ENCODE assay signal across 8 mouse cellular contexts in the genomic region with DNA sequence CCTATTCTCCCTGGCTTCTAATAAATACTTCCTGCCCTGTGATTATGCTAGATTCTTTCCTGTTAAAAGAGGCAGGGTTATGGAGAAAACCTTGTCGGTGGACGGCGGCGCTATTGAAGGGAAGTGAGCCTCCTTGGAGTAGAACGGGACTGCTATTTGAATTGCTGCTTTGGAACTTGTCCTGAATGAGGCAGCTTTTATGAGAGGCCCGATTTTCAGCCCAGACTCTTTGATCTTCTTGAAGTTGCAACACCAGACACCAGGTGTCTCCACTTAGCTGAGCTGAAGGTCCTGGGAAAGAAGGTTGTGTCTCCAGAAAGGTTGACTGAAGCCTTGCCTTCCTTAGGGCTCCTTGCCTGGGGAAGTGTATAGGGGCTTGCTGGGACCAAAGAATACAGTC.
DNase-seq lines count a peak whose midpoint lies in the region; ATAC-seq and TF ChIP-seq lines count a peak whose summit lies in the region.

No protein-coding gene starts in this region.

- no peak for DNase-seq in liver, postnatal 0 days
- no peak for DNase-seq in liver, embryonic 11.5 days (ENCODE audit: low spot score)
- DNase-seq in Muller cell, postnatal 12 days (ENCODE audit: inconsistent ontology term) = peak; percentile 17
- DNase-seq in embryonic facial prominence, embryonic 10.5 days (ENCODE audit: low spot score) = peak; percentile 38
- DNase-seq in kidney, postnatal 4 days = peak; percentile 41 to 59
- DNase-seq in neural tube, embryonic 10.5 days (ENCODE audit: extremely low spot score, low spot score) = no peak
- DNase-seq in layer of hippocampus, adult 9-10 months (ENCODE audit: low spot score) = no peak
- no peak for DNase-seq in yolk sac, embryonic 10.5 days (ENCODE audit: low spot score)

- no peaks in the 10 kb centered on the region for H3K36me3 ChIP-seq in liver, postnatal 0 days (replicated peaks; ENCODE audit: insufficient read depth, low read length)
- no peaks in the 10 kb centered on the region for H3K36me3 ChIP-seq in liver, embryonic 11.5 days (ENCODE audit: control insufficient read depth, insufficient read depth, low read length)
- no peaks in the 10 kb centered on the region for H3K36me3 ChIP-seq in embryonic facial prominence, embryonic 10.5 days (replicated peaks)

- ATAC-seq in liver, postnatal 0 days = no peak
- no peak for ATAC-seq in liver, embryonic 11.5 days (replicated peaks; ENCODE audit: low FRiP score)

- WGBS in liver, postnatal 0 days (ENCODE audit: insufficient replicate concordance) = 64% methylated on average over 6 of the region's 6 CpGs
- WGBS in liver, embryonic 11.5 days = 84% methylated on average over 6 of the region's 6 CpGs
- WGBS in embryonic facial prominence, embryonic 10.5 days = 71% methylated on average over 6 of the region's 6 CpGs

- H3K4me1 ChIP-seq in liver, postnatal 0 days (ENCODE audit: insufficient read depth) = no peaks in the 10 kb centered on the region
- no peaks in the 10 kb centered on the region; the same call in none of the 2 replicates for H3K4me1 ChIP-seq in liver, embryonic 11.5 days (replicated peaks; ENCODE audit: control insufficient read depth, insufficient read depth, low read length)
- peaks cover 48% of the 10 kb centered on the region for H3K4me1 ChIP-seq in embryonic facial prominence, embryonic 10.5 days

- H3K27me3 ChIP-seq in liver, postnatal 0 days (ENCODE audit: insufficient read depth, low read length) = no peaks in the 10 kb centered on the region
- no peaks in the 10 kb centered on the region for H3K27me3 ChIP-seq in liver, embryonic 11.5 days (replicated peaks; ENCODE audit: control insufficient read depth, insufficient read depth, low read length)
- no peaks in the 10 kb centered on the region for H3K27me3 ChIP-seq in embryonic facial prominence, embryonic 10.5 days (replicated peaks; ENCODE audit: low read depth, poor library complexity, severe bottlenecking)

- no peak overlapping the region for H3K9ac ChIP-seq in liver, postnatal 0 days (replicated peaks)
- H3K9ac ChIP-seq in liver, embryonic 11.5 days (ENCODE audit: low read depth, low read length) = no peak overlapping the region

- TF ChIP-seq CTCF in liver, postnatal 0 days (IDR thresholded peaks at IDR 0.05; ENCODE audit: low read depth) = peak; percentile 50

- no peak overlapping the region for H3K4me3 ChIP-seq in liver, postnatal 0 days (ENCODE audit: low read depth, low read length)
- H3K4me3 ChIP-seq in liver, embryonic 11.5 days (ENCODE audit: low read depth, low read length) = no peak overlapping the region
- no peak overlapping the region for H3K4me3 ChIP-seq in embryonic facial prominence, embryonic 10.5 days

- H3K27ac ChIP-seq in liver, postnatal 0 days (ENCODE audit: low read depth) = no peak overlapping the region
- H3K27ac ChIP-seq in liver, embryonic 11.5 days (ENCODE audit: low read depth, low read length) = no peak overlapping the region
- peak overlapping the region; percentile 21 for H3K27ac ChIP-seq in embryonic facial prominence, embryonic 10.5 days (replicated peaks)

- H3K9me3 ChIP-seq in liver, postnatal 0 days (ENCODE audit: low read length) = no peaks in the 10 kb centered on the region
- no peaks in the 10 kb centered on the region for H3K9me3 ChIP-seq in liver, embryonic 11.5 days (ENCODE audit: control insufficient read depth, low read length)
- no peaks in the 10 kb centered on the region for H3K9me3 ChIP-seq in embryonic facial prominence, embryonic 10.5 days

- H3K4me2 ChIP-seq in liver, postnatal 0 days (ENCODE audit: low read depth, low read length) = no peak overlapping the region
- no peak overlapping the region for H3K4me2 ChIP-seq in liver, embryonic 11.5 days

- TF ChIP-seq EP300 in liver, postnatal 0 days (IDR thresholded peaks at IDR 0.05; ENCODE audit: low read depth) = no peak

Comparison
In these comparisons a context has a peak if more than half of its experiments do, and no peak if none do; other contexts are left out.
1. DNase-seq: peak in Muller cell, postnatal 12 days (single experiment), embryonic facial prominence, embryonic 10.5 days (single experiment) and kidney, postnatal 4 days (2 of 2); none in liver, postnatal 0 days (single experiment), liver, embryonic 11.5 days (single experiment), neural tube, embryonic 10.5 days (single experiment), layer of hippocampus, adult 9-10 months (single experiment) and yolk sac, embryonic 10.5 days (single experiment).